25 mouse cellular contexts compared by ENCODE assay signal in the genomic region with DNA sequence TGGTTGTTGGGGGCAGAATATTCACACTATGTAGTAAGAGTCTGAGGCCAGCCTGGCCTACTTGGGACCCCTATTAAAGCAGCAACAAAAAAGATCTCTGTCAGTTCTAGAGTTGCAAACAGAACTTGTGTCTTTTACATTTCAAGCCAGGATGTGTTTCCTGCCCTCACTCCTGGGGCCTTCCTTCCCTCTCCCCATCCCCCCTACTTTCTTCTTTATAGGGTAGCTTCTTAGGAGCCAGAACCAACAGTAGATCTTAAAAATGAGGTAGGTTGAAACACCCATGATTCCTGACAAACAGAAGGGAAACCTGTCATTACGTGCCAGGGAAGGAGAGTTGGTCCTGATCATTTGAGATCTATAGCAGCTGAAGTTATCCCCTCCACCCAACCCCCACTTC.
DNase-seq lines count a peak whose midpoint lies in the region; ATAC-seq and TF ChIP-seq lines count a peak whose summit lies in the region.
"Had no signal": no experiment of that assay in that cellular context is flagged by ENCODE, and none has a peak within 500 bp of the region (broad histone marks: within the 10 kb centered on the region; RNA-seq: fewer than 3 reads in every experiment).

No protein-coding gene starts in this region.

- no peak for TF ChIP-seq POLR2A in heart, adult 2 months (IDR thresholded peaks at IDR 0.05; ENCODE audit: insufficient read depth, low read depth, low read length)

- no peaks in the 10 kb centered on the region for H3K27me3 ChIP-seq in heart, adult 2 months (ENCODE audit: control insufficient read depth, insufficient read depth, low read length)
- no peaks in the 10 kb centered on the region for H3K27me3 ChIP-seq in forebrain, embryonic 12.5 days
- H3K27me3 ChIP-seq: embryonic facial prominence, embryonic 13.5 days; forebrain, embryonic 13.5 days; kidney, embryonic 15.5 days; neural tube, embryonic 12.5 days had no signal

- no peak for TF ChIP-seq CTCF in heart, adult 2 months (IDR thresholded peaks at IDR 0.05)

- no peak overlapping the region for H3K4me2 ChIP-seq in forebrain, embryonic 12.5 days
- H3K4me2 ChIP-seq: embryonic facial prominence, embryonic 13.5 days; forebrain, embryonic 13.5 days; kidney, embryonic 15.5 days; lung, embryonic 14.5 days; neural tube, embryonic 12.5 days had no signal

- no peaks in the 10 kb centered on the region for H3K79me2 ChIP-seq in heart, adult 2 months (replicated peaks; ENCODE audit: control insufficient read depth, insufficient read depth, low read length)

- H3K27ac ChIP-seq in heart, adult 2 months: peak overlapping the region; percentile 40; the same call in 1 of the 2 replicates
- H3K27ac ChIP-seq in forebrain, embryonic 12.5 days: no peak overlapping the region
- H3K27ac ChIP-seq: embryonic facial prominence, embryonic 13.5 days; forebrain, embryonic 13.5 days; kidney, embryonic 15.5 days; liver, embryonic 14.5 days; neural tube, embryonic 12.5 days had no signal

- peaks cover 19% of the 10 kb centered on the region for H3K4me1 ChIP-seq in heart, adult 2 months (ENCODE audit: control insufficient read depth, insufficient read depth, low read length)
- 0 out of 2 replicates have a peak, but pooled peaks cover 3% of the 10 kb centered on the region for H3K4me1 ChIP-seq in forebrain, embryonic 12.5 days
- H3K4me1 ChIP-seq: neural tube, embryonic 12.5 days had no signal

- no peak for TF ChIP-seq EP300 in heart, adult 2 months (IDR thresholded peaks at IDR 0.05; ENCODE audit: insufficient read depth, low read depth, low read length)

- intact Hi-C loops in heart, adult 2 months (cut with DNase I): loop anchor here (5.0 kb wide), 1 partner anchor 477 kb away; no protein-coding TSS in a partner anchor

- H3K9ac ChIP-seq in heart, adult 2 months (ENCODE audit: low read depth, low read length): no peak overlapping the region
- H3K9ac ChIP-seq in forebrain, embryonic 12.5 days: no peak overlapping the region
- H3K9ac ChIP-seq: embryonic facial prominence, embryonic 13.5 days; forebrain, embryonic 13.5 days; kidney, embryonic 15.5 days; liver, embryonic 14.5 days; lung, embryonic 14.5 days; neural tube, embryonic 12.5 days had no signal

- ATAC-seq in inflammation-experienced regulatory T-cells, adult 6 months: peak; percentile 85
- no peak for ATAC-seq in forebrain, embryonic 12.5 days (ENCODE audit: low FRiP score)
- ATAC-seq: forebrain, embryonic 13.5 days; hindbrain, embryonic 16.5 days; intestine, postnatal 0 days had no signal

- no peak for DNase-seq in heart, adult 2 months
- DNase-seq in heart, postnatal 4 days: no peak
- peak; percentile 9 for DNase-seq in ES-CJ7 (ENCODE audit: low read depth, low spot score)
- DNase-seq in embryo, embryonic 10 days (ENCODE audit: low spot score): no peak
- no peak for DNase-seq in adrenal gland, adult 8-10 months
- DNase-seq: adrenal gland, adult 2 months; cerebellum, adult 2 months; cerebellum, postnatal 25 days; embryo, embryonic 11 days; gastrocnemius, postnatal 10 days; lung, embryonic 14.5 days; midbrain, embryonic 14.5 days; right cerebral cortex, postnatal 25 days; spleen, adult 18-20 months had no signal

- peaks cover 3% of the 10 kb centered on the region; the same call in 1 of the 2 replicates for H3K36me3 ChIP-seq in heart, adult 2 months (ENCODE audit: control insufficient read depth, insufficient read depth, low read length)
- H3K36me3 ChIP-seq in forebrain, embryonic 12.5 days (replicated peaks): no peaks in the 10 kb centered on the region
- H3K36me3 ChIP-seq: embryonic facial prominence, embryonic 13.5 days; kidney, embryonic 15.5 days; neural tube, embryonic 12.5 days had no signal

- H3K9me3 ChIP-seq in forebrain, embryonic 12.5 days: no peaks in the 10 kb centered on the region
- H3K9me3 ChIP-seq: embryonic facial prominence, embryonic 13.5 days; forebrain, embryonic 13.5 days; kidney, embryonic 15.5 days; megakaryocyte, embryonic 14.5 days; neural tube, embryonic 12.5 days had no signal

- 70% methylated on average over 1 of the region's 1 CpGs for WGBS in heart, adult 2 months
- WGBS in forebrain, embryonic 12.5 days: 88% methylated on average over 1 of the region's 1 CpGs

- H3K4me3 ChIP-seq in heart, adult 2 months: no peak overlapping the region
- H3K4me3 ChIP-seq in forebrain, embryonic 12.5 days (replicated peaks): no peak overlapping the region
- H3K4me3 ChIP-seq: embryonic facial prominence, embryonic 13.5 days; erythroblast, embryonic 14.5 days; forebrain, embryonic 13.5 days; kidney, embryonic 15.5 days; megakaryocyte, embryonic 14.5 days; neural tube, embryonic 12.5 days had no signal
